ENCODE assay signal across 8 mouse cellular contexts in the genomic region with DNA sequence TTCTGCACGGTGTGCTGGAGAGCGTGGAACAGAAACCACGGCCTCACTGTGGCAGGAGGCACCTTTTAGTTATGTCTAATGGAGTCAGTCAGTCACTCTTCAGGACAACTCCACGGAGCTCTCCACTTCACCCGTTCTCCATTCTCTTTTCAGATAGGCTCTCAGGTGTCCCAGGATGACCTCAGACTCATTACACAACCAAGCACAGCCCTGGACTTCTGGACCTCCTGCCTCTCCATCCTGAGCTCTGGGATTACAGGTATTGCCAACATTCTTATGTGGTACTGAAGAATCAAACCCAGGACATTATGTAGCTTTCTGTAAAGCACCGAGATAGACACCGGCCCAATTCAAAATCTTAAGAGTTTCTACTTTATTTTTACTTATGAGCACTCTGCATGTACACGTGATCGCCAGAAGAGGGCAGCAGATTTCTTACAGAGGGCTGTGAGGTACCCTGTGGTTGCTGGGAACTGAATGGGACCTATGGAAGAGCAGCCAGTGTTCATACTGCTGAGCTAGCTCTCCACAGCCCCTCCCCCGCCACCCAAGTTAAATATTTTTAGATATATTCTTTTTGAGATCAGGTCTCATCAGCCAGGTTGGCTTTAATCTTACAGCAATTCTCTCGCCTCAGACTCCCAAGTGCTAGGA. TPM values are rescaled to one million over a fixed set of nuclear protein-coding genes. Genes with fewer than 3 reads are reported as not detected.
DNase-seq lines count a peak whose midpoint lies in the region; ATAC-seq and TF ChIP-seq lines count a peak whose summit lies in the region.

No protein-coding gene starts in this region.

- H3K9me3 ChIP-seq in forebrain, postnatal 0 days (ENCODE audit: low read length), result no peaks in the 10 kb centered on the region
- H3K9me3 ChIP-seq in forebrain, embryonic 10.5 days, result no peaks in the 10 kb centered on the region
- no peaks in the 10 kb centered on the region for H3K9me3 ChIP-seq in embryonic facial prominence, embryonic 14.5 days (ENCODE audit: control insufficient read depth, low read length)
- H3K9me3 ChIP-seq in kidney, embryonic 14.5 days (ENCODE audit: control insufficient read depth, low read length), result no peaks in the 10 kb centered on the region
- H3K9me3 ChIP-seq in stomach, embryonic 15.5 days, result no peaks in the 10 kb centered on the region

- peak; percentile 75 for TF ChIP-seq CTCF in forebrain, postnatal 0 days (IDR thresholded peaks at IDR 0.05; ENCODE audit: low read depth)

- WGBS in forebrain, postnatal 0 days, result 69% methylated on average over 11 of the region's 11 CpGs
- WGBS in forebrain, embryonic 10.5 days, result 74% methylated on average over 11 of the region's 11 CpGs
- 70% methylated on average over 11 of the region's 11 CpGs for WGBS in embryonic facial prominence, embryonic 14.5 days
- 73% methylated on average over 11 of the region's 11 CpGs for WGBS in kidney, embryonic 14.5 days
- WGBS in stomach, embryonic 15.5 days, result 67% methylated on average over 11 of the region's 11 CpGs

- no peak overlapping the region for H3K27ac ChIP-seq in forebrain, postnatal 0 days (ENCODE audit: low read depth, low read length)
- no peak overlapping the region for H3K27ac ChIP-seq in forebrain, embryonic 10.5 days
- H3K27ac ChIP-seq in embryonic facial prominence, embryonic 14.5 days (replicated peaks; ENCODE audit: low read depth, low read length), result no peak overlapping the region
- H3K27ac ChIP-seq in kidney, embryonic 14.5 days (ENCODE audit: low read depth, low read length), result no peak overlapping the region
- no peak overlapping the region for H3K27ac ChIP-seq in stomach, embryonic 15.5 days

- no peak overlapping the region for H3K9ac ChIP-seq in forebrain, postnatal 0 days
- no peak overlapping the region for H3K9ac ChIP-seq in embryonic facial prominence, embryonic 14.5 days (ENCODE audit: low read depth, low read length)
- H3K9ac ChIP-seq in kidney, embryonic 14.5 days (ENCODE audit: low read depth, low read length), result no peak overlapping the region
- no peak overlapping the region for H3K9ac ChIP-seq in stomach, embryonic 15.5 days

- no peaks in the 10 kb centered on the region for H3K4me1 ChIP-seq in forebrain, postnatal 0 days (ENCODE audit: insufficient read depth)
- no peaks in the 10 kb centered on the region for H3K4me1 ChIP-seq in forebrain, embryonic 10.5 days
- no peaks in the 10 kb centered on the region for H3K4me1 ChIP-seq in embryonic facial prominence, embryonic 14.5 days (ENCODE audit: control insufficient read depth, insufficient read depth, low read length)
- no peaks in the 10 kb centered on the region for H3K4me1 ChIP-seq in kidney, embryonic 14.5 days (ENCODE audit: control insufficient read depth, insufficient read depth, low read length)
- no peaks in the 10 kb centered on the region for H3K4me1 ChIP-seq in stomach, embryonic 15.5 days

- H3K4me2 ChIP-seq in forebrain, postnatal 0 days (ENCODE audit: low read depth), result no peak overlapping the region
- no peak overlapping the region for H3K4me2 ChIP-seq in embryonic facial prominence, embryonic 14.5 days (ENCODE audit: low read depth, low read length)
- no peak overlapping the region for H3K4me2 ChIP-seq in kidney, embryonic 14.5 days (replicated peaks; ENCODE audit: low read depth, low read length)
- no peak overlapping the region for H3K4me2 ChIP-seq in stomach, embryonic 15.5 days

- peak; percentile 82 for DNase-seq in forebrain, postnatal 0 days
- no peak for DNase-seq in forebrain, embryonic 10.5 days (ENCODE audit: extremely low spot score, low spot score)
- DNase-seq in 416B (ENCODE audit: low read depth), result peak; percentile 90
- peak; percentile 81 for DNase-seq in adipocyte (ENCODE audit: low spot score)
- DNase-seq in embryonic facial prominence, embryonic 14.5 days (ENCODE audit: low spot score), result peak; percentile 92
- peak; percentile 78 for DNase-seq in lung, postnatal 10 days

- H3K36me3 ChIP-seq in forebrain, postnatal 0 days (ENCODE audit: insufficient read depth), result peaks cover 14% of the 10 kb centered on the region
- H3K36me3 ChIP-seq in forebrain, embryonic 10.5 days (replicated peaks), result peaks cover 74% of the 10 kb centered on the region
- H3K36me3 ChIP-seq in embryonic facial prominence, embryonic 14.5 days (ENCODE audit: control insufficient read depth, insufficient read depth, low read length), result peaks cover 48% of the 10 kb centered on the region
- H3K36me3 ChIP-seq in kidney, embryonic 14.5 days (ENCODE audit: control insufficient read depth, insufficient read depth, low read length), result peaks cover 36% of the 10 kb centered on the region
- 0 out of 2 replicates have a peak, but pooled peaks cover 18% of the 10 kb centered on the region for H3K36me3 ChIP-seq in stomach, embryonic 15.5 days

- no peak overlapping the region for H3K4me3 ChIP-seq in forebrain, postnatal 0 days (ENCODE audit: low read depth, low read length)
- no peak overlapping the region for H3K4me3 ChIP-seq in forebrain, embryonic 10.5 days
- no peak overlapping the region for H3K4me3 ChIP-seq in embryonic facial prominence, embryonic 14.5 days (ENCODE audit: low read depth, low read length)
- H3K4me3 ChIP-seq in kidney, embryonic 14.5 days (ENCODE audit: low read length), result no peak overlapping the region
- H3K4me3 ChIP-seq in stomach, embryonic 15.5 days (replicated peaks), result no peak overlapping the region

- ATAC-seq in forebrain, postnatal 0 days, result peak; percentile 93
- ATAC-seq in embryonic facial prominence, embryonic 14.5 days (ENCODE audit: low read depth), result peak; percentile 85
- ATAC-seq in kidney, embryonic 14.5 days (ENCODE audit: low FRiP score, low TSS enrichment), result peak; percentile 81; the same call in 1 of the 2 replicates
- peak; percentile 68; the same call in 1 of the 2 replicates for ATAC-seq in stomach, embryonic 15.5 days (ENCODE audit: insufficient read depth, low FRiP score, low read depth)

- H3K27me3 ChIP-seq in forebrain, postnatal 0 days (ENCODE audit: insufficient read depth, low read length), result no peaks in the 10 kb centered on the region
- no peaks in the 10 kb centered on the region for H3K27me3 ChIP-seq in forebrain, embryonic 10.5 days (ENCODE audit: poor library complexity, severe bottlenecking)
- no peaks in the 10 kb centered on the region for H3K27me3 ChIP-seq in embryonic facial prominence, embryonic 14.5 days (replicated peaks; ENCODE audit: control insufficient read depth, insufficient read depth, low read length)
- no peaks in the 10 kb centered on the region for H3K27me3 ChIP-seq in kidney, embryonic 14.5 days (ENCODE audit: control insufficient read depth, insufficient read depth, low read length)
- no peaks in the 10 kb centered on the region for H3K27me3 ChIP-seq in stomach, embryonic 15.5 days (replicated peaks)

RNA-seq across cellular contexts. Expression of a gene that starts 16.9 kb away (rescaled TPM):
- 2.2 and 3.7 TPM in 2 replicates for total RNA-seq in forebrain, postnatal 0 days (2014; rRNA removed)
- 8.7 and 12.4 TPM in 2 replicates for polyA plus RNA-seq in forebrain, postnatal 0 days (2015; fragmentation: Nextera tagmentation; extraction: Ambion mirVana)
- polyA plus RNA-seq in forebrain, embryonic 10.5 days (2016; fragmentation: Nextera tagmentation; extraction: Ambion mirVana), result 5.0 and 6.4 TPM in 2 replicates
- 6.0 and 6.6 TPM in 2 replicates for polyA plus RNA-seq in embryonic facial prominence, embryonic 14.5 days (2014; fragmentation: Nextera tagmentation; extraction: Ambion mirVana)
- 5.8 and 6.4 TPM in 2 replicates for polyA plus RNA-seq in kidney, embryonic 14.5 days (2014; fragmentation: Nextera tagmentation; extraction: Ambion mirVana)
- 7.3 and 7.8 TPM in 2 replicates for polyA plus RNA-seq in stomach, embryonic 15.5 days (2015; fragmentation: Nextera tagmentation; extraction: Ambion mirVana)

RNA-seq across cellular contexts. Expression of a gene that starts 39.4 kb away (rescaled TPM):
- total RNA-seq in forebrain, postnatal 0 days (2014; rRNA removed), result 351 and 361 TPM in 2 replicates
- 26.2 and 26.9 TPM in 2 replicates for polyA plus RNA-seq in forebrain, postnatal 0 days (2015; fragmentation: Nextera tagmentation; extraction: Ambion mirVana)
- polyA plus RNA-seq in forebrain, embryonic 10.5 days (2016; fragmentation: Nextera tagmentation; extraction: Ambion mirVana), result 2.2 and 2.8 TPM in 2 replicates
- 6.8 and 10.7 TPM in 2 replicates for polyA plus RNA-seq in embryonic facial prominence, embryonic 14.5 days (2014; fragmentation: Nextera tagmentation; extraction: Ambion mirVana)
- 12.3 and 14.7 TPM in 2 replicates for polyA plus RNA-seq in kidney, embryonic 14.5 days (2014; fragmentation: Nextera tagmentation; extraction: Ambion mirVana)
- polyA plus RNA-seq in stomach, embryonic 15.5 days (2015; fragmentation: Nextera tagmentation; extraction: Ambion mirVana), result 5.5 and 6.1 TPM in 2 replicates

RNA-seq across cellular contexts. Expression of a gene that starts 56.7 kb away (rescaled TPM):
- total RNA-seq in forebrain, postnatal 0 days (2014; rRNA removed), result 49.5 and 66.2 TPM in 2 replicates
- 72.3 and 86.6 TPM in 2 replicates for polyA plus RNA-seq in forebrain, postnatal 0 days (2015; fragmentation: Nextera tagmentation; extraction: Ambion mirVana)
- 66.2 and 70.1 TPM in 2 replicates for polyA plus RNA-seq in forebrain, embryonic 10.5 days (2016; fragmentation: Nextera tagmentation; extraction: Ambion mirVana)
- polyA plus RNA-seq in embryonic facial prominence, embryonic 14.5 days (2014; fragmentation: Nextera tagmentation; extraction: Ambion mirVana), result 121 and 129 TPM in 2 replicates
- 81.0 and 103 TPM in 2 replicates for polyA plus RNA-seq in kidney, embryonic 14.5 days (2014; fragmentation: Nextera tagmentation; extraction: Ambion mirVana)
- 155 and 161 TPM in 2 replicates for polyA plus RNA-seq in stomach, embryonic 15.5 days (2015; fragmentation: Nextera tagmentation; extraction: Ambion mirVana)
